Mouse (Mus musculus): ENCODE data around the gene Macrod2. TPM values are rescaled to one million over a fixed set of nuclear protein-coding genes. Genes with fewer than 3 reads are reported as not detected.

The Macrod2 gene
- total and polyA plus RNA-seq, 2 experiments from 2014 or later = 5.5 to 17.4 TPM

DNA sequence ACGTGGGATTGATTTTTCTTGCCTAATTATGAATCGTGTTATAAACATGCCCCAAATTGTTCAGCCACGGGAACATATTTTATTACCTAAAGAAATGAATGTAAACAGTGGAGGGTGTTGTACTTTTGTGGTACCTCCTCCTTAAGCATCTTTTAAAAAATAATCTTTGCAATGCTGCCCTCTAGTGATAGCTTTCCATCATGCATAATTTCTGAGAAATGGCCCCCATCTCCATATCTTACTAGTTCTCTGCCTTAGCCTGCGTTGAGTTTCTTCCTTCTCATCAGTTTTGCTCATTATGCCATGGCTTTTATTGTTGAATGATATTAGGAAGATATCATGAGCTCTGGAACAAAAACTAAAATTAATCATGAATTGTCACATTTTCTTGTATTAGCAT is 32.2 kb downstream of the Macrod2 start:
- Histone ChIP-seq H3K27ac (ENCODE audit: low read depth) (no peak overlapping the region), H3K9ac (replicated peaks; ENCODE audit: low read depth, low read length) (no peak overlapping the region), H3K36me3 (replicated peaks; ENCODE audit: control insufficient read depth, insufficient read depth, low read length) (no peaks in the 10 kb centered on the region), H3K27me3 (ENCODE audit: control insufficient read depth, insufficient read depth, low read length) (no peaks in the 10 kb centered on the region), H3K4me2 (ENCODE audit: low read depth, low read length) (no peak overlapping the region), H3K9me3 (replicated peaks; ENCODE audit: control insufficient read depth, low read length) (no peaks in the 10 kb centered on the region), H3K4me3 (ENCODE audit: low read depth, low read length) (no peak overlapping the region), H3K4me1 (ENCODE audit: control insufficient read depth, insufficient read depth) (no peaks in the 10 kb centered on the region)
- WGBS = 15% methylated on average over 4 of the region's 4 CpGs
- TF ChIP-seq EP300 (IDR thresholded peaks at IDR 0.05; ENCODE audit: low read depth) (no peak), CTCF (IDR thresholded peaks at IDR 0.05; ENCODE audit: low read depth) (peak; percentile 61)
- ATAC-seq (ENCODE audit: insufficient read depth, low read depth) (no peak), DNase-seq (ENCODE audit: low spot score) (peak; percentile 53)

DNA sequence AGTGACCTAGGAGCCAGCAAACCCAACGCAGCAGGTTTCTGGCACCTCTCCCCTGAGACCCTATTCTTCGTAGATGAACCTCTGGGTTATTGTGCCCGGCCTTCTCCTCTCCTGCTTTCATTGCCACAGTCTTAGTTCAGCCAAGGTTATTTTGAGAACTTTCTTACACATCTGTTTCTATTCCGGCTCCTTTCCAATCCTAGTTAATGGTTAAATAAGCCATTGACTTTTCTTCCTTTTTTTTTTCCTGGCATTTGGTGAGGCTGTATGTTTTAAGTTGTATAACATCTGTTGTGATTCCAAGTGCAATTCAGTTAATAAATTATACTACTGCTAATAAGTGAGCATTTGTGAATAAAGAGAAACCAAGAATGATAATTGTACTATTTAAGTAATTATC is 44.0 kb downstream of the Macrod2 start:
- no peak overlapping the region for H3K4me3 ChIP-seq (ENCODE audit: low read depth, low read length)
- H3K4me2 ChIP-seq (ENCODE audit: low read depth, low read length) = no peak overlapping the region
- ATAC-seq (ENCODE audit: insufficient read depth, low read depth) (no peak), DNase-seq (ENCODE audit: low spot score) (no peak)
- H3K27me3 ChIP-seq (ENCODE audit: control insufficient read depth, insufficient read depth, low read length) = no peaks in the 10 kb centered on the region
- H3K9ac ChIP-seq (replicated peaks; ENCODE audit: low read depth, low read length) = no peak overlapping the region
- H3K4me1 ChIP-seq (ENCODE audit: control insufficient read depth, insufficient read depth) = no peaks in the 10 kb centered on the region
- no peaks in the 10 kb centered on the region for H3K9me3 ChIP-seq (replicated peaks; ENCODE audit: control insufficient read depth, low read length)
- no peak overlapping the region for H3K27ac ChIP-seq (ENCODE audit: low read depth)
- no peaks in the 10 kb centered on the region for H3K36me3 ChIP-seq (replicated peaks; ENCODE audit: control insufficient read depth, insufficient read depth, low read length)
- TF ChIP-seq CTCF (IDR thresholded peaks at IDR 0.05; ENCODE audit: low read depth) = no peak
- no peak for TF ChIP-seq EP300 (IDR thresholded peaks at IDR 0.05; ENCODE audit: low read depth)
- WGBS = 72% methylated on average over 4 of the region's 4 CpGs

DNA sequence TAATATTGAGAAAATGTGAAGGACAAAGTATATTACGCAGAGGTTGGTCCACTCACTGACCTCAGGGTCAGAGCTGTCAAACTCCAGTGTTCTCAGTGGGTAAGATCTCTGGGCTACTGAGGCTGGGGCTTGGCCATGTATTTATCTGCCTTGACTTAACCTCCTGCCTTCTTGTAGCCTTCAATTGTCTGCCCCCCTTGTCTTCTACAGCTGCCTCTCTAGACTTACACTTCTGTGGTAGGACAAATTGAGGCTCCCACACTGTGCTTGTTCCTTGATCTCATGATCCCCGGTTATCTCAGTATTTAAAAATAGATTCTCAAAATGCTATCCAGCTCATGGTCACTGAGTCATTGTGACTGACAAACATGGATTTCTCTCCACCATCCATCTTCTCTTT is 53.5 kb downstream of the Macrod2 start:
- no peaks in the 10 kb centered on the region for H3K36me3 ChIP-seq (replicated peaks; ENCODE audit: control insufficient read depth, insufficient read depth, low read length)
- H3K27ac ChIP-seq (ENCODE audit: low read depth) = no peak overlapping the region
- H3K4me3 ChIP-seq (ENCODE audit: low read depth, low read length) = no peak overlapping the region
- H3K4me1 ChIP-seq (ENCODE audit: control insufficient read depth, insufficient read depth) = no peaks in the 10 kb centered on the region
- no peak for TF ChIP-seq CTCF (IDR thresholded peaks at IDR 0.05; ENCODE audit: low read depth)
- TF ChIP-seq EP300 (IDR thresholded peaks at IDR 0.05; ENCODE audit: low read depth) = no peak
- 62% methylated on average over 2 of the region's 2 CpGs for WGBS
- no peak overlapping the region for H3K4me2 ChIP-seq (ENCODE audit: low read depth, low read length)
- H3K27me3 ChIP-seq (ENCODE audit: control insufficient read depth, insufficient read depth, low read length) = no peaks in the 10 kb centered on the region
- no peak for ATAC-seq (ENCODE audit: insufficient read depth, low read depth)
- no peaks in the 10 kb centered on the region for H3K9me3 ChIP-seq (replicated peaks; ENCODE audit: control insufficient read depth, low read length)
- no peak overlapping the region for H3K9ac ChIP-seq (replicated peaks; ENCODE audit: low read depth, low read length)
- DNase-seq (ENCODE audit: low spot score) = no peak

DNA sequence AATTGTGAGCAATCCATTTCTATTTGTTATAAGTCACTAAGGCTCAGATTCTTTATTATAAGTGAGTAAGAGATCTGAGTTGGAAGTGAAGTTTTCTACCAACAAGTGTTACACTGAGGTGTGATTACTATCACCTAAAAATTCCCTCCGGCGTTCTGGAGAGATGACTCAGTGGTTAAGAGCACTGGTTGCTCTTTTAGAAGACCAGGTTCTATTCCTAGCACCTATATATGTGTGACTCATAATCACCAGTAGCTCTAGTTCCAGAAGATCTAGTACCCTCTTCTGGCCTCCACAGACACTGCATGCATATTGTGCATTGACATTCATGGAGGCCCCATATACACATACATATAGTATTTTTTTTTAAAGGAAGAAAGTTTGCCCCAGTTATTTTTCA is 80.7 kb downstream of the Macrod2 start:
- ATAC-seq (ENCODE audit: insufficient read depth, low read depth) = no peak
- no peak for DNase-seq (ENCODE audit: low spot score)
- H3K4me3 ChIP-seq (ENCODE audit: low read depth, low read length) = no peak overlapping the region
- TF ChIP-seq EP300 (IDR thresholded peaks at IDR 0.05; ENCODE audit: low read depth) = no peak
- no peak for TF ChIP-seq CTCF (IDR thresholded peaks at IDR 0.05; ENCODE audit: low read depth)
- H3K36me3 ChIP-seq (replicated peaks; ENCODE audit: control insufficient read depth, insufficient read depth, low read length) = no peaks in the 10 kb centered on the region
- no peak overlapping the region for H3K27ac ChIP-seq (ENCODE audit: low read depth)
- H3K4me2 ChIP-seq (ENCODE audit: low read depth, low read length) = no peak overlapping the region
- H3K27me3 ChIP-seq (ENCODE audit: control insufficient read depth, insufficient read depth, low read length) = no peaks in the 10 kb centered on the region
- H3K9me3 ChIP-seq (replicated peaks; ENCODE audit: control insufficient read depth, low read length) = no peaks in the 10 kb centered on the region
- H3K4me1 ChIP-seq (ENCODE audit: control insufficient read depth, insufficient read depth) = no peaks in the 10 kb centered on the region
- H3K9ac ChIP-seq (replicated peaks; ENCODE audit: low read depth, low read length) = no peak overlapping the region
- WGBS = 73% methylated on average over 2 of the region's 2 CpGs

DNA sequence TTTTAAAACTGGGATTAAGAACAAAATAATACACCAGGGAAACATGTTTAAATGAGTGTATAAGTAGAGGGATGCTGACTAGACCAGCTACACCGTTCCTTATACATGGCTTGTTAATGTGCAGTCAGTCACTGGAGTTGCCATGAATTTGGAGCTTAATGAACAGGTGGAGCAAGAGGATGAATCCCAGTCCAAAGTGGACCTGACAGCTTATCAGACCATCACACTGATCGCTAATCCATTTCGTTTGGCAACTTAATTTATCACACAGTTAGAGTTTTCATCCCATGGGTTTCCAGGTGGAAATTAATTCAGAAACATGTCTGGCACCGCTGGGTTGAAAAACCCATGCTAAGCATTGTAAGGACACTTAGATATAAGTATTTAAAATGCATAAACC is 81.8 kb downstream of the Macrod2 start:
- ATAC-seq (ENCODE audit: insufficient read depth, low read depth) = no peak
- no peak for DNase-seq (ENCODE audit: low spot score)
- 72% methylated on average over 4 of the region's 4 CpGs for WGBS

DNA sequence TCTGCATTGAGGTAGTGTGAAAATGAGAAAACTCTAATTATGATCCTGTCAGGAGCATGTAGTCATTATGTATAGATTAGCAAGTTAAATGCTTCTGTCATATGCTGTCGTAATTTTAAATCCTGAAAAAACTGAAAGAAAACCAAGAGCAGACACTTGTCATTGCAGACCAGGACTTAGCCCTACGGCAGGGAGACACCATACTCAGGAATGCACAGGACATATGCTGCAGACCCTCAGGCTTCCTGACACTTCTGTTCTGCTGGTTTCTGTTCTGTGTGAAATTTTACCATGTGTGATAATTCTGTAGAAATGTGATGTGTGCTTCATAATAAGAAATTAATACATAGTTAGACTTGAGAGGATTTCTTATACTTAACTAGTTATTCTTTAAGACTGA is 87.5 kb downstream of the Macrod2 start:
- no peak overlapping the region for H3K27ac ChIP-seq (ENCODE audit: low read depth)
- H3K4me1 ChIP-seq (ENCODE audit: control insufficient read depth, insufficient read depth) = no peaks in the 10 kb centered on the region
- ATAC-seq (ENCODE audit: insufficient read depth, low read depth) = no peak
- H3K27me3 ChIP-seq (ENCODE audit: control insufficient read depth, insufficient read depth, low read length) = no peaks in the 10 kb centered on the region
- DNase-seq (ENCODE audit: low spot score) = no peak
- WGBS = 60% methylated on average over 2 of the region's 2 CpGs
- no peak overlapping the region for H3K9ac ChIP-seq (replicated peaks; ENCODE audit: low read depth, low read length)
- no peak overlapping the region for H3K4me3 ChIP-seq (ENCODE audit: low read depth, low read length)
- H3K9me3 ChIP-seq (replicated peaks; ENCODE audit: control insufficient read depth, low read length) = no peaks in the 10 kb centered on the region
- H3K36me3 ChIP-seq (replicated peaks; ENCODE audit: control insufficient read depth, insufficient read depth, low read length) = no peaks in the 10 kb centered on the region
- no peak overlapping the region for H3K4me2 ChIP-seq (ENCODE audit: low read depth, low read length)
- no peak for TF ChIP-seq CTCF (IDR thresholded peaks at IDR 0.05; ENCODE audit: low read depth)
- no peak for TF ChIP-seq EP300 (IDR thresholded peaks at IDR 0.05; ENCODE audit: low read depth)

More for the DNA sequence above, 81.8 kb downstream of the Macrod2 start:
- no peak overlapping the region for H3K4me2 ChIP-seq (ENCODE audit: low read depth, low read length)
- no peaks in the 10 kb centered on the region for H3K4me1 ChIP-seq (ENCODE audit: control insufficient read depth, insufficient read depth)
- TF ChIP-seq EP300 (IDR thresholded peaks at IDR 0.05; ENCODE audit: low read depth) = no peak
- no peak for TF ChIP-seq CTCF (IDR thresholded peaks at IDR 0.05; ENCODE audit: low read depth)
- no peak overlapping the region for H3K27ac ChIP-seq (ENCODE audit: low read depth)
- no peaks in the 10 kb centered on the region for H3K9me3 ChIP-seq (replicated peaks; ENCODE audit: control insufficient read depth, low read length)
- no peak overlapping the region for H3K9ac ChIP-seq (replicated peaks; ENCODE audit: low read depth, low read length)
- H3K27me3 ChIP-seq (ENCODE audit: control insufficient read depth, insufficient read depth, low read length) = no peaks in the 10 kb centered on the region
- H3K36me3 ChIP-seq (replicated peaks; ENCODE audit: control insufficient read depth, insufficient read depth, low read length) = no peaks in the 10 kb centered on the region
- H3K4me3 ChIP-seq (ENCODE audit: low read depth, low read length) = no peak overlapping the region
